Mouse (Mus musculus) C2C12 (cell line): ENCODE data around the gene Olfr1507. TPM values are rescaled to one million over a fixed set of nuclear protein-coding genes. Genes with fewer than 3 reads are reported as not detected.

Experiments
- H3K27me3 ChIP-seq: one replicate; pipeline ENCODE4 v1.6.1; 2011; ENCODE audit not compliant: control insufficient read depth, insufficient read depth, insufficient read length
- H3K36me3 ChIP-seq: one replicate; pipeline ENCODE4 v1.6.1; 2011; ENCODE audit not compliant: control insufficient read depth, insufficient read depth
- H3K4me3 ChIP-seq: one replicate; pipeline ENCODE4 v1.5.1; 2011; ENCODE audit warnings: mild to moderate bottlenecking, control low read depth; ENCODE audit not compliant: poor library complexity, insufficient read depth, severe bottlenecking
- H3K79me2 ChIP-seq: one replicate; pipeline ENCODE4 v1.6.1; 2011; ENCODE audit not compliant: control insufficient read depth, insufficient read depth
- H3K79me3 ChIP-seq: one replicate; pipeline ENCODE4 v1.6.1; 2011; ENCODE audit warnings: low read depth, control low read depth
- H3ac ChIP-seq: one replicate; pipeline ENCODE3; 2011; ENCODE audit warnings: low read depth; ENCODE audit not compliant: control insufficient read depth, insufficient read length
- CEBPB ChIP-seq: IDR thresholded peaks from one replicate; pipeline ENCODE4 v1.6.1; 2011; ENCODE audit warnings: low read depth, mild to moderate bottlenecking, control low read depth, moderate library complexity
- CTCF ChIP-seq: IDR thresholded peaks from one replicate; pipeline ENCODE4 v1.5.1; 2011; ENCODE audit not compliant: control insufficient read depth, insufficient read depth, insufficient read length
- FOSL1 ChIP-seq: IDR thresholded peaks from one replicate; pipeline ENCODE4 v1.8.0; 2011; ENCODE audit warnings: mild to moderate bottlenecking, low read length; ENCODE audit not compliant: poor library complexity, insufficient read depth, severe bottlenecking
- MAX ChIP-seq: IDR thresholded peaks from one replicate; pipeline ENCODE4 v1.6.1; 2011; ENCODE audit warnings: mild to moderate bottlenecking, control low read depth
- MYOD1 ChIP-seq: IDR thresholded peaks from one replicate; pipeline ENCODE4 v1.6.1; 2011; ENCODE audit warnings: low read depth; ENCODE audit not compliant: control insufficient read depth, insufficient read length
- MYOG ChIP-seq: IDR thresholded peaks from one replicate; pipeline ENCODE4 v1.6.1; 2011; ENCODE audit not compliant: control insufficient read depth, insufficient read length; ENCODE audit errors: extremely low read depth
- USF1 ChIP-seq: IDR thresholded peaks from one replicate; pipeline ENCODE4 v1.6.1; 2011; ENCODE audit warnings: low read depth, mild to moderate bottlenecking, control low read depth, moderate library complexity
- polyA plus RNA-seq: library from polyadenylated mRNA; unstranded; fragments of >200 nt; fragmentation: generic; extraction: Trizol; gene quantifications from one replicate; pipeline ENCODE4 v1.2.1, GENCODE M21; 2012; ENCODE audit warnings: missing spikeins

Olfr1507 gene
- polyA plus RNA-seq, 1 experiment: not detected

DNA sequence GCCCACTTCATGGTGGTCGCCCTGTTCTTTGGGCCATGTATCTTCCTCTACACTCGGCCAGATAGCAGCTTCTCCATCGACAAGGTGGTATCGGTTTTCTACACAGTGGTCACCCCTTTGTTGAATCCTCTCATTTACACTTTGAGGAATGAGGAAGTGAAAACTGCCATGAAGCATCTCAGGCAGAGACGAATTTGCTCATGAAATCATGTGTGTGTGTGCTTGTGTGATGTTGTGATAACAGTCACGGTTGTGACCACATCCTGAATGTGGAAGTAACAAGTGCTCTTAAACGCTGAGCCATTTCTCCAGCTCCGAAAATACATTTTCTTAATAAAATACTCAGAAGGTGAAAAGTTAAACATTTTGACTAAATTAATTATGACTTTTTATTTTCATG is 44.4 kb downstream of the Olfr1507 start:
- Histone ChIP-seq H3ac (no peak overlapping the region), H3K79me2 (no peaks in the 10 kb centered on the region), H3K4me3 (no peak overlapping the region), H3K79me3 (no peaks in the 10 kb centered on the region), H3K36me3 (no peaks in the 10 kb centered on the region), H3K27me3 (no peaks in the 10 kb centered on the region)
- TF ChIP-seq MYOG: no peak
- TF ChIP-seq CEBPB: no peak
- no peak for TF ChIP-seq FOSL1
- no peak for TF ChIP-seq CTCF
- no peak for TF ChIP-seq USF1
- no peak for TF ChIP-seq MAX
- TF ChIP-seq MYOD1: no peak

DNA sequence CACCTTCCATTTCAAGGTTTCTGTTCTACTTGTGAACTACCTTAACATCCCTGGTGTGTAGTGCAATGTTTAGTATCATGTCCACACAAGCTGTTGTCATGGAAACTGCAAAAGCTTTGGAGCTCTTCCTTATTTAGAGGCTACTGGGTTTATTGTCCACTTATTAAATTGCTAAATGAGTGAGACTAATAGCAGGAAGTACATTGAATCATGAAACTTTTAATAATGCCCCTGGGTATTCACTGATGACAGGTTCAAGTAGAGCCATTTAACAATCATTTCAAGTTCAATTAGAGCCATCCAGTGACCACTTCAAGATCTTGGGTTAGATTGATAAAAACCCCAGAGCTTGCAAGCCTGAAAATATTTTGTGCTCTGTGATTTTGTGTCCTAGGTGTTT is 52.9 kb downstream of the Olfr1507 start, which contains the start of gene Olfr1509:
Gene Olfr1509, plus strand, starts transcription at position 301 of the 400 bp plus-strand sequence.
- no peaks in the 10 kb centered on the region for H3K27me3 ChIP-seq
- H3K79me3 ChIP-seq: no peaks in the 10 kb centered on the region
- H3K79me2 ChIP-seq: no peaks in the 10 kb centered on the region
- no peak within 1 kb of the TSS for H3K4me3 ChIP-seq
- TF ChIP-seq FOSL1: no peak
- TF ChIP-seq CEBPB: no peak
- no peak for TF ChIP-seq MAX
- no peak for TF ChIP-seq MYOG
- no peak for TF ChIP-seq MYOD1
- TF ChIP-seq USF1: no peak
- no peak for TF ChIP-seq CTCF
- H3K36me3 ChIP-seq: no peaks in the 10 kb centered on the region
- H3ac ChIP-seq: no peak within 1 kb of the TSS

Other genes starting within 250 kb of the Olfr1507 start
- 23.0 TPM for gene Chd8, start 238.0 kb downstream of the Olfr1507 start, polyA plus RNA-seq
- 18.3 TPM for gene Tox4, start 216.6 kb downstream of the Olfr1507 start, polyA plus RNA-seq
- gene Rab2b, start 216.2 kb downstream of the Olfr1507 start, polyA plus RNA-seq: 5.5 TPM
- 33.3 TPM for gene Mettl3, start 190.6 kb downstream of the Olfr1507 start, polyA plus RNA-seq
- gene Sall2, start 167.0 kb downstream of the Olfr1507 start, polyA plus RNA-seq: 6.7 TPM
- gene Olfr1513, start 139.3 kb downstream of the Olfr1507 start, polyA plus RNA-seq: not detected
- gene Olfr1512, start 116.6 kb downstream of the Olfr1507 start, polyA plus RNA-seq: not detected
- not detected for gene Olfr1511, start 98.4 kb downstream of the Olfr1507 start, polyA plus RNA-seq
- gene Olfr1510, start 81.4 kb downstream of the Olfr1507 start, polyA plus RNA-seq: not detected
- not detected for gene Olfr1509, start 52.8 kb downstream of the Olfr1507 start, polyA plus RNA-seq
- gene Olfr1508, start 28.3 kb downstream of the Olfr1507 start, polyA plus RNA-seq: not detected